Mouse (Mus musculus): ENCODE measurements around the gene Tyw3. TPM values are rescaled to one million over a fixed set of nuclear protein-coding genes. Genes with fewer than 3 reads are reported as not detected.

The Tyw3 gene
- polyA plus RNA-seq, 1 experiment from 2014 or later: 18.6 TPM

DNA sequence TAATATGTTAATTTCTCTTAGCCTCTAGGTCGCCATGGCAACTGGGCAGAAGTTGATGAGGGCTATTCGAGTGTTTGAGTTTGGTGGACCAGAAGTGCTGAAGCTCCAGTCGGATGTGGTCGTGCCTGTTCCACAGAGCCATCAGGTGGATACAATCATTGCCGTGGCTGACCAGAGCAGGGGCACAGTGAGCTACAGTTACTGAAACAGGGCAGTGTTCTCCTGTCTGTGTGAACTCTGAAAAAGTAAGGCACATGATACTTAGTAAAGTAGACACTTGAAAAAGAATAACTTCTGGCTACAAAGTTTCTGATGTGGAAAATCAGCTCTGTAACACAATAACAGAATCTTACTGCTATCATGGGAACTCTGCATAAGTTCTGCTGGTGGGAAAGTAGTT is 8.0 kb upstream of the Tyw3 start:
- 74% methylated on average over 5 of the region's 5 CpGs for WGBS
- no peak overlapping the region for H3K9ac ChIP-seq (ENCODE audit: low read depth, low read length)
- H3K9me3 ChIP-seq (ENCODE audit: control insufficient read depth, low read length): no peaks in the 10 kb centered on the region
- H3K27me3 ChIP-seq (ENCODE audit: control insufficient read depth, insufficient read depth, low read length): no peaks in the 10 kb centered on the region
- H3K4me1 ChIP-seq (ENCODE audit: control insufficient read depth, insufficient read depth, low read length): no peaks in the 10 kb centered on the region
- peaks cover 10% of the 10 kb centered on the region; the same call in 1 of the 2 replicates for H3K36me3 ChIP-seq (ENCODE audit: control insufficient read depth, insufficient read depth, low read length)
- no peak overlapping the region for H3K4me2 ChIP-seq (replicated peaks; ENCODE audit: low read depth, low read length)
- no peak overlapping the region for H3K27ac ChIP-seq (ENCODE audit: low read depth, low read length)
- H3K4me3 ChIP-seq (ENCODE audit: low read length): no peak overlapping the region
- ATAC-seq (ENCODE audit: low FRiP score, low TSS enrichment): no peak

DNA sequence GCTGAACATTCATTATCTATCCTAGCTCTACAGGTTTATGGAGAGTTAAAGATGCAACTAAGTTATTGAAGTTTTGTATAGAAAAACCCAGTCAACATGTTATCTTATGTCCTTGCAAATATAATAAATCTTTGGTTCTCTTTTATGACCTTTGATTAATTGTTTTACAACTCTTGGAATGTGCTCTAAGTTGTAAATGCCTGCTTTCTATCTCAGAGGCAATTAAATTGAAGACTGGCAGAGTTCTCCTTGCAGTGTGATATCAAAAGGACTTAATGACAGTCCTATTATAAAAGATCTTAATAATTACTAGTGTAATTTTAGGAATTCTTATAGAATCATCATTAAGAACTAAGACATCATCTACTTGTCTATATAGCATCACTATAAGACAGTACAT is 5.2 kb upstream of the Tyw3 start:
- no peaks in the 10 kb centered on the region for H3K9me3 ChIP-seq (ENCODE audit: control insufficient read depth, low read length)
- ATAC-seq (ENCODE audit: low FRiP score, low TSS enrichment): no peak
- H3K27me3 ChIP-seq (ENCODE audit: control insufficient read depth, insufficient read depth, low read length): no peaks in the 10 kb centered on the region
- peaks cover 4% of the 10 kb centered on the region; the same call in 1 of the 2 replicates for H3K4me1 ChIP-seq (ENCODE audit: control insufficient read depth, insufficient read depth, low read length)
- peaks cover 6% of the 10 kb centered on the region; the same call in 1 of the 2 replicates for H3K36me3 ChIP-seq (ENCODE audit: control insufficient read depth, insufficient read depth, low read length)
- H3K4me3 ChIP-seq (ENCODE audit: low read length): no peak overlapping the region
- no peak overlapping the region for H3K4me2 ChIP-seq (replicated peaks; ENCODE audit: low read depth, low read length)
- no peak overlapping the region for H3K27ac ChIP-seq (ENCODE audit: low read depth, low read length)
- H3K9ac ChIP-seq (ENCODE audit: low read depth, low read length): no peak overlapping the region

GRCm38 (mm10) chr3:154597561-154597960 is 657 bp upstream of the Tyw3 start:
- Histone ChIP-seq H3K9ac (ENCODE audit: low read depth, low read length) (peak overlapping the region; percentile 81), H3K27ac (ENCODE audit: low read depth, low read length) (peak overlapping the region; percentile 95), H3K27me3 (ENCODE audit: control insufficient read depth, insufficient read depth, low read length) (no peaks in the 10 kb centered on the region), H3K4me3 (ENCODE audit: low read length) (peak overlapping the region; percentile 83), H3K4me2 (replicated peaks; ENCODE audit: low read depth, low read length) (peak overlapping the region; percentile 74), H3K36me3 (ENCODE audit: control insufficient read depth, insufficient read depth, low read length) (peaks cover 11% of the 10 kb centered on the region), H3K4me1 (ENCODE audit: control insufficient read depth, insufficient read depth, low read length) (peaks cover 4% of the 10 kb centered on the region; the same call in 1 of the 2 replicates), H3K9me3 (ENCODE audit: control insufficient read depth, low read length) (no peaks in the 10 kb centered on the region)
- WGBS: 22% methylated on average over 7 of the region's 7 CpGs
- peak; percentile 38 for ATAC-seq (ENCODE audit: low FRiP score, low TSS enrichment)

DNA sequence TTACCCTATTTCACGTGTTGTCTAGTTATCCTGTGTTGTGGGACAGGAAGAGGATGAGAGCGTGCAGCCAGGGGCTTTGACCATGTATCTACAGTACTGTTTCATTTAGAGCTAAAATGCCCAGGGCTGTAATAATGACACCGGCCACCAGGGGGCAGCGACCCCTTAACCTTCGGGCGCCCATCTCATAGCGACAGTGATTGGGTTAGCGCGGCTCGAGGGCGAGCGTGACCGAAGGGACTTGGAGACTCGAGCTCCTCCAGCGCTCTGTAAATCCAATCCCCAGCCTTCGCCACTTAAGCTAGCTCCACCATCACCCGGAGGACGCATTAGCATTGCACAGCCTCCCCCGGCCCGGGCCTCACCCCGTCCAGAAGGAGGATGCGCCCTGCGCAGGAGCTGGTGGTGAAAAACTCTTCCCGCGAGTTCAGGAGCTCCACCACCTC is 393 bp downstream of the Tyw3 start, which contains the start of gene Cryz:
Cryz (plus strand) TSS at position 224 of the 446 bp plus-strand sequence.
- Histone ChIP-seq H3K9ac (ENCODE audit: low read depth, low read length) (peak within 1 kb of the TSS; percentile 81), H3K27ac (ENCODE audit: low read depth, low read length) (peak within 1 kb of the TSS; percentile 95), H3K9me3 (ENCODE audit: control insufficient read depth, low read length) (no peaks in the 10 kb centered on the region), H3K36me3 (ENCODE audit: control insufficient read depth, insufficient read depth, low read length) (peaks cover 22% of the 10 kb centered on the region), H3K4me1 (ENCODE audit: control insufficient read depth, insufficient read depth, low read length) (peaks cover 4% of the 10 kb centered on the region; the same call in 1 of the 2 replicates), H3K27me3 (ENCODE audit: control insufficient read depth, insufficient read depth, low read length) (no peaks in the 10 kb centered on the region), H3K4me3 (ENCODE audit: low read length) (peak within 1 kb of the TSS; percentile 83), H3K4me2 (replicated peaks; ENCODE audit: low read depth, low read length) (peak within 1 kb of the TSS; percentile 74)
- under 1% methylated on average over 25 of the region's 25 CpGs for WGBS
- ATAC-seq (ENCODE audit: low FRiP score, low TSS enrichment): peak; percentile 89

DNA sequence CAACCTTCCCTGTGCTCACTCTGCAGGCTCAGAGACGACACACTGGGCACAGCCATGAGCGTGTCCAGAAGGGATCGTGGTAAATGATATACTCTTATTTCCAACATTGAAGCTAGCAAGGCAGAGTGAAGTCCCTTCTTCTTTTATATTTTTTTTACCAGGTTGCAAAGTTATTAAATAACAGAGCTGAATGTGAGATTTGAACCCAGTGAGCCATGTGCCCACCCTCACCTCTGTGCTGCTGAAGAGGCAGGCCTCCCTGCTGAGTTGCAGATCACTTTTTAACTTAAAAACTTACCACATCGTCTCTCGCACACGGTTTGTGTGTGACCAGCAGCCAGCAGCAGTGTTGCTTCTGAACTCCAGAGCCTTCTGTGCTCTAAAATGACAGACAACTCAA is 2.7 kb downstream of the Tyw3 start:
- peaks cover 42% of the 10 kb centered on the region for H3K36me3 ChIP-seq (ENCODE audit: control insufficient read depth, insufficient read depth, low read length)
- H3K27me3 ChIP-seq (ENCODE audit: control insufficient read depth, insufficient read depth, low read length): no peaks in the 10 kb centered on the region
- peaks cover 4% of the 10 kb centered on the region; the same call in 1 of the 2 replicates for H3K4me1 ChIP-seq (ENCODE audit: control insufficient read depth, insufficient read depth, low read length)
- H3K4me3 ChIP-seq (ENCODE audit: low read length): no peak overlapping the region
- H3K9ac ChIP-seq (ENCODE audit: low read depth, low read length): no peak overlapping the region
- WGBS: 91% methylated on average over 6 of the region's 6 CpGs
- H3K4me2 ChIP-seq (replicated peaks; ENCODE audit: low read depth, low read length): no peak overlapping the region
- H3K27ac ChIP-seq (ENCODE audit: low read depth, low read length): no peak overlapping the region
- ATAC-seq (ENCODE audit: low FRiP score, low TSS enrichment): no peak
- H3K9me3 ChIP-seq (ENCODE audit: control insufficient read depth, low read length): no peaks in the 10 kb centered on the region

- Histone ChIP-seq H3K9ac (ENCODE audit: low read depth, low read length) (no peak overlapping the region), H3K9me3 (ENCODE audit: control insufficient read depth, low read length) (no peaks in the 10 kb centered on the region), H3K27ac (ENCODE audit: low read depth, low read length) (no peak overlapping the region), H3K4me3 (ENCODE audit: low read length) (no peak overlapping the region), H3K4me1 (ENCODE audit: control insufficient read depth, insufficient read depth, low read length) (peaks cover 4% of the 10 kb centered on the region; the same call in 1 of the 2 replicates), H3K36me3 (ENCODE audit: control insufficient read depth, insufficient read depth, low read length) (peaks cover 42% of the 10 kb centered on the region), H3K4me2 (replicated peaks; ENCODE audit: low read depth, low read length) (no peak overlapping the region), H3K27me3 (ENCODE audit: control insufficient read depth, insufficient read depth, low read length) (no peaks in the 10 kb centered on the region)
- ATAC-seq (ENCODE audit: low FRiP score, low TSS enrichment): no peak
- WGBS: 90% methylated on average over 6 of the region's 6 CpGs
These were observed 3.3 kb downstream of the Tyw3 start for GRCm38 (mm10) chr3:154593596-154593995.

DNA sequence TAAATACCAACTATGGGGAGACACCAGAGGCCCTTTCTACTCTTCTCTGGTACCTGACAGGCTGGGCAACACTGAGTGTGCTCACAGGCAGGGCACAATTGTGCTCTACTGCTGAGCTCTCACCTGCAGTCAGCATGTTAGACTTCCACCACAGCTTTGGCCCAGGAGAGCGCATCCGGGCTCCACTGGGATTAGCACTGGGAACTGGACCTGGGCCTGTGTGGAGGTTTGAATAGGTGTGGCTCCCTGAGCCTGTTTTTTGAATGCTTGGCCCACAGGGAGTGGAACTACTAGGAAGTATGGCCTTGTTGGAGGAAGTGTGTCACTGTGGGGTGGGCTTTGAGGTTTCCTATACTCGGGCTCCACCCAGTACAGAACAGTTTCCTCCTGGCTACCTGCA is 5.3 kb downstream of the Tyw3 start:
- 95% methylated on average over 3 of the region's 3 CpGs for WGBS
- no peaks in the 10 kb centered on the region for H3K4me1 ChIP-seq (ENCODE audit: control insufficient read depth, insufficient read depth, low read length)
- no peak overlapping the region for H3K4me3 ChIP-seq (ENCODE audit: low read length)
- ATAC-seq (ENCODE audit: low FRiP score, low TSS enrichment): no peak
- no peak overlapping the region for H3K4me2 ChIP-seq (replicated peaks; ENCODE audit: low read depth, low read length)
- H3K9me3 ChIP-seq (ENCODE audit: control insufficient read depth, low read length): no peaks in the 10 kb centered on the region
- no peaks in the 10 kb centered on the region for H3K27me3 ChIP-seq (ENCODE audit: control insufficient read depth, insufficient read depth, low read length)
- H3K27ac ChIP-seq (ENCODE audit: low read depth, low read length): no peak overlapping the region
- H3K36me3 ChIP-seq (ENCODE audit: control insufficient read depth, insufficient read depth, low read length): peaks cover 48% of the 10 kb centered on the region
- H3K9ac ChIP-seq (ENCODE audit: low read depth, low read length): no peak overlapping the region

- no peak overlapping the region for H3K27ac ChIP-seq (ENCODE audit: low read depth, low read length)
- H3K9me3 ChIP-seq (ENCODE audit: control insufficient read depth, low read length): no peaks in the 10 kb centered on the region
- H3K27me3 ChIP-seq (ENCODE audit: control insufficient read depth, insufficient read depth, low read length): no peaks in the 10 kb centered on the region
- WGBS: 94% methylated on average over 5 of the region's 5 CpGs
- H3K9ac ChIP-seq (ENCODE audit: low read depth, low read length): no peak overlapping the region
- H3K4me2 ChIP-seq (replicated peaks; ENCODE audit: low read depth, low read length): no peak overlapping the region
- peaks cover 51% of the 10 kb centered on the region for H3K36me3 ChIP-seq (ENCODE audit: control insufficient read depth, insufficient read depth, low read length)
- H3K4me1 ChIP-seq (ENCODE audit: control insufficient read depth, insufficient read depth, low read length): no peaks in the 10 kb centered on the region
- ATAC-seq (ENCODE audit: low FRiP score, low TSS enrichment): no peak
- no peak overlapping the region for H3K4me3 ChIP-seq (ENCODE audit: low read length)
These were observed 5.9 kb downstream of the Tyw3 start for GRCm38 (mm10) chr3:154590971-154591370.

- 90% methylated on average over 8 of the region's 8 CpGs for WGBS
- Histone ChIP-seq H3K36me3 (ENCODE audit: control insufficient read depth, insufficient read depth, low read length) (peaks cover 30% of the 10 kb centered on the region), H3K4me1 (ENCODE audit: control insufficient read depth, insufficient read depth, low read length) (no peaks in the 10 kb centered on the region)
These were observed 12.6 kb downstream of the Tyw3 start for GRCm38 (mm10) chr3:154584351-154584750.

More at GRCm38 (mm10) chr3:154584351-154584750, 12.6 kb downstream of the Tyw3 start:
- H3K27ac ChIP-seq (ENCODE audit: low read depth, low read length): no peak overlapping the region
- H3K9ac ChIP-seq (ENCODE audit: low read depth, low read length): no peak overlapping the region
- no peaks in the 10 kb centered on the region for H3K27me3 ChIP-seq (ENCODE audit: control insufficient read depth, insufficient read depth, low read length)
- no peak for ATAC-seq (ENCODE audit: low FRiP score, low TSS enrichment)
- H3K9me3 ChIP-seq (ENCODE audit: control insufficient read depth, low read length): no peaks in the 10 kb centered on the region
- H3K4me2 ChIP-seq (replicated peaks; ENCODE audit: low read depth, low read length): no peak overlapping the region
- no peak overlapping the region for H3K4me3 ChIP-seq (ENCODE audit: low read length)
